Mouse (Mus musculus) forebrain, postnatal 0 days (tissue): ENCODE results near the gene Rpp25. TPM values are rescaled to one million over a fixed set of nuclear protein-coding genes. Genes with fewer than 3 reads are reported as not detected.

Experiments
- ATAC-seq: fragments of 200-750 bp; cut with Nextera tagmentation; 2 replicates; pipeline ENCODE4 v1.8.0; 2017; ENCODE audit warnings: mild to moderate bottlenecking, moderate library complexity
- DNase-seq: peaks from one replicate; pipeline ENCODE4 v3.0.0-alpha.2; 2015
- H3K27ac ChIP-seq: fragments of 300-500 bp; sonication (generic); 2 replicates; pipeline ENCODE4 v1.5.1; 2014; ENCODE audit warnings: low read depth, mild to moderate bottlenecking, antibody characterized with exemption, low read length, moderate library complexity, mixed read lengths
- H3K27me3 ChIP-seq: fragments of 300-500 bp; sonication (generic); 2 replicates; pipeline ENCODE4 v1.6.1; 2014; ENCODE audit warnings: mild to moderate bottlenecking, low read length, mixed read lengths; ENCODE audit not compliant: insufficient read depth
- H3K36me3 ChIP-seq: fragments of 300-500 bp; sonication (generic); 2 replicates; pipeline ENCODE4 v1.6.1; 2014; ENCODE audit warnings: mild to moderate bottlenecking, moderate library complexity; ENCODE audit not compliant: insufficient read depth
- H3K4me1 ChIP-seq: fragments of 300-500 bp; sonication (generic); 2 replicates; pipeline ENCODE4 v1.6.1; 2014; ENCODE audit warnings: antibody characterized with exemption; ENCODE audit not compliant: insufficient read depth
- H3K4me2 ChIP-seq: fragments of 300-500 bp; sonication (generic); 2 replicates; pipeline ENCODE4 v1.6.1; 2014; ENCODE audit warnings: low read depth, mild to moderate bottlenecking, moderate library complexity
- H3K4me3 ChIP-seq: fragments of 300-500 bp; sonication (generic); 2 replicates; pipeline ENCODE4 v1.5.1; 2014; ENCODE audit warnings: low read depth, low read length, mixed read lengths
- H3K9ac ChIP-seq: fragments of 300-500 bp; sonication (generic); 2 replicates; pipeline ENCODE4 v1.6.1; 2014; ENCODE audit warnings: mild to moderate bottlenecking
- H3K9me3 ChIP-seq: fragments of 300-500 bp; sonication (generic); 2 replicates; pipeline ENCODE4 v1.6.1; 2016; ENCODE audit warnings: low read length
- CTCF ChIP-seq: sonication (generic); IDR thresholded peaks from 2 replicates; pipeline ENCODE4 v1.5.1; 2016; ENCODE audit warnings: antibody characterized with exemption, control low read depth, low read depth
- WGBS: fragments of 180-500 bp; shearing (Covaris S2); extraction: QIAGEN DNeasy Blood & Tissue Kit; methylation state at CpG from one replicate; pipeline ENCODE4 v1.1.7; 2014; 5-methylcytosine and 5-hydroxymethylcytosine counted together
- polyA plus RNA-seq: library from polyadenylated mRNA; unstranded; fragments of >200 nt; fragmentation: Nextera tagmentation; extraction: Ambion mirVana; gene quantifications from 2 replicates; pipeline ENCODE4 v1.2.1, GENCODE M21; 2015
- total RNA-seq: library from RNA; depleted of rRNA; stranded (reverse); fragments of >200 nt; gene quantifications from 2 replicates; pipeline ENCODE4 v1.2.3, GENCODE M21; 2014; rRNA removed

The Rpp25 gene
- total and polyA plus RNA-seq, 2 experiments from 2014 or later, result 24.7 to 40.9 TPM

- whole genome bisulfite sequencing, result under 1% methylated on average over 28 of the region's 28 CpGs
- ATAC-seq, result peak; percentile 81
- Histone ChIP-seq H3K27me3 (no peaks in the 10 kb centered on the region), H3K9me3 (no peaks in the 10 kb centered on the region), H3K27ac (no peak within 1 kb of the TSS; the same call in 1 of the 2 replicates), H3K4me1 (peaks cover 5% of the 10 kb centered on the region; the same call in 1 of the 2 replicates), H3K4me3 (peak within 1 kb of the TSS; percentile 72), H3K36me3 (peaks cover 29% of the 10 kb centered on the region), H3K9ac (peak within 1 kb of the TSS; percentile 62), H3K4me2 (peak within 1 kb of the TSS; percentile 74)
- no peak for TF ChIP-seq CTCF
- peak; percentile 79 for DNase-seq
These were observed 48.5 kb downstream of the Rpp25 start, which contains the start of gene Mpi for GRCm38 (mm10) chr9:57552139-57552887. Mpi (minus strand) TSS chr9:57552763.

DNA sequence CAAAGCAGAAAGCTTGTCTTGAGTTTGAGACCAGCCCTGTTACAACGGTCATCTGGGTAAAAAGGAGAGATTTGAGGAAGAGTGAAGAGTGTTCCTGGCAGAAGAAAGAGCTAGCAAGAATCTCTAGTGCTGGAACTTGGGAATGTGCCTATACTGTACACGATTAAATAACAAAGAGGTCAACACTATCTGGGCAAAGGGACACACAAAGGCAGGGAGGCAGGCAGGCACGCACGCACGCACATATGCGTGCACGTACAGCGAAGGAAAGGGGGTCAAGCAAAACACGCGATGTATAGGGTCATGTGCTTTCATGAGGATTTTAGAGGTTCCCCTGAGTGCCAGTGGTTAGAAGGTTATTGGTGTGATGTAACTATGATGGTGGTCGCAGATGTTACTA lies 49.3 kb downstream of the Rpp25 start:
- ATAC-seq (no peak), DNase-seq (no peak)
- Histone ChIP-seq H3K9ac (no peak overlapping the region), H3K9me3 (no peaks in the 10 kb centered on the region), H3K36me3 (peaks cover 23% of the 10 kb centered on the region), H3K4me1 (peaks cover 5% of the 10 kb centered on the region; the same call in 1 of the 2 replicates), H3K4me2 (no peak overlapping the region), H3K27ac (no peak overlapping the region), H3K27me3 (no peaks in the 10 kb centered on the region), H3K4me3 (no peak overlapping the region)
- TF ChIP-seq CTCF, result no peak
- WGBS, result 70% methylated on average over 11 of the region's 11 CpGs

- H3K9me3 ChIP-seq, result no peaks in the 10 kb centered on the region
- H3K4me1 ChIP-seq, result peaks cover 5% of the 10 kb centered on the region; the same call in 1 of the 2 replicates
- H3K27me3 ChIP-seq, result no peaks in the 10 kb centered on the region
- 0 out of 2 replicates have a peak, but pooled peaks cover 9% of the 10 kb centered on the region for H3K36me3 ChIP-seq
- WGBS, result 34% methylated on average over 3 of the region's 3 CpGs
- ATAC-seq (no peak), DNase-seq (no peak)
- no peak overlapping the region for H3K27ac ChIP-seq
- no peak overlapping the region for H3K4me2 ChIP-seq
- no peak for TF ChIP-seq CTCF
- no peak overlapping the region for H3K9ac ChIP-seq
- no peak overlapping the region for H3K4me3 ChIP-seq
These were observed 50.9 kb downstream of the Rpp25 start for GRCm38 (mm10) chr9:57554753-57555152.

Other genes with a start within 250 kb of the Rpp25 start
- gene 1700017B05Rik, start 241.4 kb upstream of the Rpp25 start, total RNA-seq, result 3.5 and 8.5 TPM in 2 replicates
- 3.6 and 6.7 TPM in 2 replicates for gene 1700017B05Rik, start 241.4 kb upstream of the Rpp25 start, polyA plus RNA-seq
- gene Ppcdc, start 63.9 kb upstream of the Rpp25 start, total RNA-seq, result 16.2 and 20.5 TPM in 2 replicates
- gene Ppcdc, start 63.9 kb upstream of the Rpp25 start, polyA plus RNA-seq, result 14.9 and 18.3 TPM in 2 replicates
- 252 and 282 TPM in 2 replicates for gene Scamp5, start 36.0 kb upstream of the Rpp25 start, total RNA-seq
- gene Scamp5, start 36.0 kb upstream of the Rpp25 start, polyA plus RNA-seq, result 167 and 175 TPM in 2 replicates
- 236 and 279 TPM in 2 replicates for gene Cox5a, start 17.2 kb downstream of the Rpp25 start, total RNA-seq
- 1,027 and 1,112 TPM in 2 replicates for gene Cox5a, start 17.2 kb downstream of the Rpp25 start, polyA plus RNA-seq
- 25.1 and 29.9 TPM in 2 replicates for gene Fam219b, start 33.5 kb downstream of the Rpp25 start, total RNA-seq
- gene Fam219b, start 33.5 kb downstream of the Rpp25 start, polyA plus RNA-seq, result 19.8 and 26.8 TPM in 2 replicates
- 46.1 and 47.8 TPM in 2 replicates for gene Mpi, start 48.7 kb downstream of the Rpp25 start, total RNA-seq
- gene Mpi, start 48.7 kb downstream of the Rpp25 start, polyA plus RNA-seq, result 37.9 and 49.3 TPM in 2 replicates
- gene Scamp2, start 56.9 kb downstream of the Rpp25 start, total RNA-seq, result 29.3 and 36.3 TPM in 2 replicates
- gene Scamp2, start 56.9 kb downstream of the Rpp25 start, polyA plus RNA-seq, result 37.3 and 42.8 TPM in 2 replicates
- gene Ulk3, start 85.4 kb downstream of the Rpp25 start, total RNA-seq, result 24.6 and 31.4 TPM in 2 replicates
- 6.0 and 15.6 TPM in 2 replicates for gene Ulk3, start 85.4 kb downstream of the Rpp25 start, polyA plus RNA-seq
- 0.67 and 1.8 TPM in 2 replicates for gene Cplx3, start 102.3 kb downstream of the Rpp25 start, total RNA-seq
- gene Cplx3, start 102.3 kb downstream of the Rpp25 start, polyA plus RNA-seq, result 1.2 and 2.6 TPM in 2 replicates
- not detected in 2 replicates for gene Lman1l, start 116.7 kb downstream of the Rpp25 start, total RNA-seq
- gene Lman1l, start 116.7 kb downstream of the Rpp25 start, polyA plus RNA-seq, result not detected in 2 replicates
- 105 and 135 TPM in 2 replicates for gene Csk, start 149.6 kb downstream of the Rpp25 start, total RNA-seq
- gene Csk, start 149.6 kb downstream of the Rpp25 start, polyA plus RNA-seq, result 37.0 and 46.3 TPM in 2 replicates
- gene Cyp1a2, start 179.7 kb downstream of the Rpp25 start, total RNA-seq, result not detected in 2 replicates
- not detected in 2 replicates for gene Cyp1a2, start 179.7 kb downstream of the Rpp25 start, polyA plus RNA-seq
- gene Cyp1a1, start 183.9 kb downstream of the Rpp25 start, total RNA-seq, result 0.38 and 0.67 TPM in 2 replicates
- gene Cyp1a1, start 183.9 kb downstream of the Rpp25 start, polyA plus RNA-seq, result 0.30 and 0.42 TPM in 2 replicates
- 7.2 and 10.2 TPM in 2 replicates for gene Edc3, start 204.5 kb downstream of the Rpp25 start, total RNA-seq
- gene Edc3, start 204.5 kb downstream of the Rpp25 start, polyA plus RNA-seq, result 23.5 and 27.8 TPM in 2 replicates